Mouse (Mus musculus) hindbrain, embryonic 12.5 days (tissue): Measurements from ENCODE around the gene Rae1. TPM values are rescaled to one million over a fixed set of nuclear protein-coding genes. Genes with fewer than 3 reads are reported as not detected.

Source experiments
- ATAC-seq: fragments of 200-750 bp; cut with Nextera tagmentation; 2 replicates; pipeline ENCODE4 v1.8.0; 2017; ENCODE audit warnings: moderate TSS enrichment; ENCODE audit not compliant: low FRiP score
- H3K27ac ChIP-seq: fragments of 300-500 bp; sonication (generic); 2 replicates; pipeline ENCODE4 v1.5.1; 2016; ENCODE audit warnings: mild to moderate bottlenecking
- H3K27me3 ChIP-seq: fragments of 300-500 bp; sonication (generic); 2 replicates; pipeline ENCODE4 v1.6.1; 2016; ENCODE audit warnings: mild to moderate bottlenecking
- H3K36me3 ChIP-seq: fragments of 300-500 bp; sonication (generic); 2 replicates; pipeline ENCODE4 v1.6.1; 2016; ENCODE audit warnings: mild to moderate bottlenecking
- H3K4me1 ChIP-seq: fragments of 300-500 bp; sonication (generic); 2 replicates; pipeline ENCODE4 v1.6.1; 2016
- H3K4me2 ChIP-seq: fragments of 300-500 bp; sonication (generic); replicated peaks from 2 replicates; pipeline ENCODE4 v1.6.1; 2016; ENCODE audit warnings: mild to moderate bottlenecking
- H3K4me3 ChIP-seq: fragments of 300-500 bp; sonication (generic); 2 replicates; pipeline ENCODE4 v1.5.1; 2016; ENCODE audit warnings: mild to moderate bottlenecking
- H3K9ac ChIP-seq: fragments of 300-500 bp; sonication (generic); 2 replicates; pipeline ENCODE4 v1.6.1; 2016; ENCODE audit warnings: mild to moderate bottlenecking, moderate library complexity
- H3K9me3 ChIP-seq: fragments of 300-500 bp; sonication (generic); replicated peaks from 2 replicates; pipeline ENCODE4 v1.6.1; 2016; ENCODE audit warnings: mild to moderate bottlenecking
- WGBS: fragments of 180-500 bp; shearing (Covaris S2); methylation state at CpG from one replicate; pipeline ENCODE4 v1.1.7; 2016; 5-methylcytosine and 5-hydroxymethylcytosine counted together
- polyA plus RNA-seq: library from polyadenylated mRNA; unstranded; fragments of >200 nt; fragmentation: Nextera tagmentation; extraction: Ambion mirVana; gene quantifications from 2 replicates; pipeline ENCODE4 v1.2.1, GENCODE M21; 2016

The Rae1 gene
- polyA plus RNA-seq, 1 experiment from 2014 or later = 126 TPM

DNA sequence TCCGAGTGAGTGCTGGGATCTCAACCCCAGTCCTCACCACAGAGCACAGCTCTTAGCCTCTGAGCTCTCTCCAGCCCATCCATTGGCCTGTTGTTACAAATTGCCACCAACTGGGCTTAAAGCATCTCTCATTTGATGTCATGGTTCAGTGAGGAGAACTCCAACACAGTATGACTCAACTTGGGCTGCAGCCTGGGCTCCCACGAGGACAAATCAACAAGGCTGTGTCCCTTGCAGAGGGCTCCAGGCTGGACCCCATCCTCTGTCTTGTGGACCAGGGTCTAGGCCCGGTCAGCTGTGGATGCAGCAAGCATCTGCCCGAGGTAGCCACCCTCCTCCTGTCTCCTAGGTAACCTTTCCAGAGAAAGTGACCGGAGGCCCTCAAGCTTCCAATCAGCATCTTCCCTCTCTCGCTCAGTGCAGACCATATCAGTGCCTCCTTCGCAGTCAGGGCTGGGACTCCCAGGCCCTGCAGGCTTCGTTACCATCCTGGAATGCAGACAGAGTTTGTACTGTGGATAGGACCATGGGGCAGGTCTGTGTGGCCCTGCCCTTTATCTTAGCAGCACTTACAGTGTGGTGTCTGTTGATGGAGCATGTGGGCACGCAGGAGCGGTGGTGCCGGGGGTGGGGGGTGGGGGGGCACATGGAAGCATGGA lies 42.7 kb downstream of the Rae1 start:
- Histone ChIP-seq H3K9me3 (no peaks in the 10 kb centered on the region), H3K27me3 (0 out of 2 replicates have a peak, but pooled peaks cover 2% of the 10 kb centered on the region), H3K4me1 (peaks cover 6% of the 10 kb centered on the region), H3K4me3 (no peak overlapping the region), H3K36me3 (no peaks in the 10 kb centered on the region), H3K27ac (no peak overlapping the region), H3K4me2 (no peak overlapping the region), H3K9ac (no peak overlapping the region)
- 63% methylated on average over 11 of the region's 11 CpGs for WGBS
- no peak for ATAC-seq

DNA sequence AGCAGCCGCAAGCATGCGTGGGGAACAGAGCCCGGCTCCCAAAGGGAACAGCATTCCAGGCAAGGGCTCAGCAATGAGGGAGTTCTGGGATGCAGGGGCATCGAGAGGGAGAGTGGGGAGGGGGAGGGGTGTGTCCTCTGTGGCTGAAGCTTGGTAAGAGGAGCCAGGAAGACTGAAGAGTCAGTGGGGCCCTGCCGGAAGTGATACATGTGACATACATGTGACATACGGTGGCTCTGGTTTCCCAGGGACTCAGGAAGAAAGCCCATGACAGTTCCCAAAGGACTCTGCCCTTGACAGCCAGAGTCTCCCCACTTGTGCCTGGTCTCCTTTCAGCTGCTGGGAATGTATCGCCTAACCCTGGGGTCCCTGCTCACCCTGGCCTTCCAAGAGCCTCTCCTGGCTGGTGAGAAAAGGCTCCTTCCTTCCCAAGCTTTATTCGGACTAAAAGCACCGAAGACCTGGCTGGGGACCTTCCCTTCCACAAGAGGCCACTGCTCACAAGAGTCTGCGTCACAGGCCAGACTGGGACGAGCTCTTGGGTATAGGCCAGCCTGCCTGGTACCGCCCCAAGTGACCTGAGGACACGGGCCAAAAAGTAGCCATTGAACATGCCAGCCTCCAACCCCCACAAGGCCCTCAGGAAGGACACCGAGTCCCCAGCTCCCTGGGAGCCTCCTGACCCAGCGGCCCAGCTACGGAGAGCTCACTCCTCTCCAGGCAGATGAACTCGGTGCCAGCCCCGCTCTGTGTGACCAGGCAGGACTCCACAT lies 44.5 kb downstream of the Rae1 start:
- H3K4me1 ChIP-seq = peaks cover 6% of the 10 kb centered on the region
- no peak overlapping the region for H3K4me3 ChIP-seq
- H3K27ac ChIP-seq = no peak overlapping the region
- H3K36me3 ChIP-seq = no peaks in the 10 kb centered on the region
- no peak overlapping the region for H3K9ac ChIP-seq
- WGBS = 81% methylated on average over 18 of the region's 18 CpGs
- H3K27me3 ChIP-seq = 0 out of 2 replicates have a peak, but pooled peaks cover 2% of the 10 kb centered on the region
- H3K9me3 ChIP-seq = no peaks in the 10 kb centered on the region
- ATAC-seq = no peak
- H3K4me2 ChIP-seq = no peak overlapping the region

DNA sequence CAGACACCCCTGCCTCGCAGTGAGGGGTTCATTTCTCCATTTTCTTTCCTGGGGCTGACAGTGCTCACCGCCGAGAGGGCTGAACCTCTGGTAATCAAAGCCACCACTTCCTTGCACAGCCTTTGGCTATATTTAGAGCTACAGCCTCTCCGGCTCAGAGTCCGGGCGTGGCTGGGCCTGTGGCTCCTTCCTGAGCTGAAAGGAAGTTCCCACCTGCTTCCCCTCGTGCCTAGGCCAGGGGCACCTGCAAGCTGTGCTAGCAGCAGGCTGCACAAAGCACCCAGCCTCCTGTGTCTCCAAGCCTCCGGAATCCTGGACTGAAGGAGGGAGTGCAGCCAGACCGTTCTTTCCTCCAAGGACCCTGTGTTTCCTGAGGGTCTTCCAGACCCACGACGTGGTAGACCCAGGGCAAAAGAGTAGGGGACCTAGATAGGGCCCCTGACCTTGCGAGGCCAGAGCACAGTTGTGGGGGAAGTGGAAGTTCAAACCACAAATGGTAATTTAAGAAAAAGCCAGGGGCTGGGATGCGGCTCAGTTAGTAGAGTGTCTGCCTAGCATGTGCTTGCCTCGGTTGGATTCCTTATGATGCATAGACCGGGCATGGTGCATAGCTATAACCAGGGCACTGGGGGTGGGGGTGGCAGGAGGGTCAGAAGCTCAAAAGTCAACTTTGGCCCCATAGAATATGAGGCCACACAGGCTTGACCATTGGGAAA lies 46.8 kb downstream of the Rae1 start:
- 67% methylated on average over 15 of the region's 15 CpGs for WGBS
- H3K4me1 ChIP-seq = peaks cover 17% of the 10 kb centered on the region
- ATAC-seq = no peak
- H3K9ac ChIP-seq = no peak overlapping the region
- no peaks in the 10 kb centered on the region for H3K36me3 ChIP-seq
- no peak overlapping the region for H3K4me3 ChIP-seq
- H3K9me3 ChIP-seq = no peaks in the 10 kb centered on the region
- H3K27ac ChIP-seq = no peak overlapping the region
- 0 out of 2 replicates have a peak, but pooled peaks cover 2% of the 10 kb centered on the region for H3K27me3 ChIP-seq
- no peak overlapping the region for H3K4me2 ChIP-seq

DNA sequence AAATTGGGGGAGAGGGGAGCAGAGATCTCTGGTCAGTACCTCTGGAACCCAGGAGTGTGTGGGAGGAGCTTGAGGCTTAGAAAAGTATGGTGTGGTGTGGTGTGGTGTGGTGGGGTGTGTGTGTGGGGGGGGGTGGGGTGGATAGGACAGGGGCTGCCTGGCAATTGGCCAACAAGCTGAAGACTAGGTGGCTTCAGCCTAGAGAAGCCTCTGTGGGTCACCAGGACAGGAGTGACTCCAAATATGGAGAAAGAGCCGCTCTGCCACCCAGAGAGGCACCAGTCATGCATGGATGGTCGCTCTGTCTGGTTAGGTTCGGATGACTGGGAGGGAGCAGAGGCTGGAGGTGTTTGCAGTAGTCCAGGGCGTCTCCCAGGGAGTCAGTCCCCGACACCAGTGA lies 47.6 kb downstream of the Rae1 start:
- no peak for ATAC-seq
- Histone ChIP-seq H3K36me3 (no peaks in the 10 kb centered on the region), H3K4me2 (no peak overlapping the region), H3K4me3 (no peak overlapping the region), H3K4me1 (peaks cover 14% of the 10 kb centered on the region), H3K27me3 (0 out of 2 replicates have a peak, but pooled peaks cover 2% of the 10 kb centered on the region), H3K27ac (no peak overlapping the region), H3K9ac (no peak overlapping the region), H3K9me3 (no peaks in the 10 kb centered on the region)
- WGBS = 50% methylated on average over 5 of the region's 5 CpGs

DNA sequence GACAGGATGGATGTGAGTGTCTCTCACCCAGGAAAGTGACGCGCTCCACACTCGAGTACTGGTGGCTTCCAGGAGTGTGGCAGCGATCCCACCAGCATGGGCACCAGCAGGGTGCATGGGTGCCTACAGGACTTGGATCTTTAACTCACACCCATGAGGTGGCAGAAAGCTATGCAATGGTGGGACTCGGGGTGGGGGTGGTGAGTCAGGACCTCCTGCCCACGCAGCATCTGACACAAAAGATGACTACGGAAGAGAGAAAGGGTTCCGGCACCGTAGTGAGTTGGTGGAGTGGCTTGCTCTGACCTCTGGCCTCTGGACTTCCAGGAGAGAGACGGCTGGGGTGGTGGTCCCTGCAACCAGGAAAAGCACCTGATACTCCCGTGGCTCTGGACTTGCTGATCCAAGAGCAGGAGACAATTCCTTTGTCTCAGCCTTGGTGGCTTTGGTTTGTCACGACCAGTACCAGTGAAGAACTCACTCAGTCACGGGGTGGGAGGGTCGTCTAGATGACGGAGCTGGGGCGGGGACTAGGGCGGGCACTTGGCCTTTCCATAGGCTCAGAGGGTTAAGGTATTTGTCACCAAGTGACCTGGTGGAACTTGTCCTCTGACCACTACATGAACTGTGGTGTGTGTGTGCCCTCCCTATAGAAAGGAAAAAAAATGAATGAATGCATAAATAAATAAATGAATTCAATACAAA lies 48.3 kb downstream of the Rae1 start:
- H3K4me2 ChIP-seq = no peak overlapping the region
- H3K4me1 ChIP-seq = peaks cover 11% of the 10 kb centered on the region
- 42% methylated on average over 17 of the region's 17 CpGs for WGBS
- H3K27me3 ChIP-seq = 0 out of 2 replicates have a peak, but pooled peaks cover 2% of the 10 kb centered on the region
- H3K36me3 ChIP-seq = no peaks in the 10 kb centered on the region
- no peak overlapping the region for H3K4me3 ChIP-seq
- H3K9ac ChIP-seq = no peak overlapping the region
- H3K27ac ChIP-seq = no peak overlapping the region
- no peaks in the 10 kb centered on the region for H3K9me3 ChIP-seq
- no peak for ATAC-seq

DNA sequence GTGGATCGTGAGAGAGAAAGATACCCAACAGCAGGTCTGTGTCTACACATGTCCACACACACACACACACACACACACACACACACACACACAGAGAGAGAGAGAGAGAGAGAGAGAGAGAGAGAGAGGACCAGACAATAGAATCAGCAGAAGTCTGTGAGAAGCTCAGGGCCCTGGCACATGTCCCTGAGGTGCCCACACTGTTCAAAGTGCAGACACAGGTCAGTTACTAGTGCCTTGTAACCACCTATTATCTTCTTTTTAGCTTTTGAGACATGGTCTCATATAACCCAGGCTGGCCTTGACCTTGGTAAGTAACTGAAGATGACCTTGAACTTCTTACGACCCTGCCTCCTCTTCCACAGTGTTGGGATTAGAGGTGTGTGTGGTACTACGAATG lies 49.3 kb downstream of the Rae1 start:
- WGBS = 77% methylated on average over 3 of the region's 3 CpGs
- no peak overlapping the region for H3K9ac ChIP-seq
- ATAC-seq = no peak

DNA sequence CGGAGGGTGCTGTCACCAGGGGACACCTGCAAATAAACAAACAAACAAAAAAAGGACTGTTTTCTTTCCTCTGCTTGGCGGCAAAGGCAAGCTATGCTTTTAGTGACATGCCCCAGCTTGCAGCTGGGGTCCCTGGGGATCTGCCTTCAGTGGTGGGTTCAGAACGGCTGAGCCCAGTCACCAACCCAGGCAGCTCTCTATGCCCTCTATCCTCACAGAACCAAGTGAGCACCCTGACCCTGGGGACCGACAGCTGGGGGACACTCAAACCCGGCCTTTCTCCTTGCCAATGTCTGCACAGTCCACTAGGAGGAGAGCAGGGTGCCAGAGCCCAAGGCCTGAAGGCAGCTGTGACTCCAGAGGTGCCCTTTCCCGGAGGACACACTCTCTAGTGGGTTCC lies 49.9 kb downstream of the Rae1 start:
- no peaks in the 10 kb centered on the region for H3K36me3 ChIP-seq
- H3K9ac ChIP-seq = no peak overlapping the region
- no peak for ATAC-seq
- no peak overlapping the region for H3K27ac ChIP-seq
- H3K4me3 ChIP-seq = no peak overlapping the region
- H3K27me3 ChIP-seq = 0 out of 2 replicates have a peak, but pooled peaks cover 2% of the 10 kb centered on the region
- no peak overlapping the region for H3K4me2 ChIP-seq
- no peaks in the 10 kb centered on the region for H3K9me3 ChIP-seq
- H3K4me1 ChIP-seq = peaks cover 11% of the 10 kb centered on the region
- 47% methylated on average over 6 of the region's 6 CpGs for WGBS

More for the DNA sequence above, 49.3 kb downstream of the Rae1 start:
- Histone ChIP-seq H3K27me3 (0 out of 2 replicates have a peak, but pooled peaks cover 2% of the 10 kb centered on the region), H3K4me1 (peaks cover 11% of the 10 kb centered on the region), H3K9me3 (no peaks in the 10 kb centered on the region), H3K27ac (no peak overlapping the region), H3K36me3 (no peaks in the 10 kb centered on the region), H3K4me2 (no peak overlapping the region), H3K4me3 (no peak overlapping the region)

DNA sequence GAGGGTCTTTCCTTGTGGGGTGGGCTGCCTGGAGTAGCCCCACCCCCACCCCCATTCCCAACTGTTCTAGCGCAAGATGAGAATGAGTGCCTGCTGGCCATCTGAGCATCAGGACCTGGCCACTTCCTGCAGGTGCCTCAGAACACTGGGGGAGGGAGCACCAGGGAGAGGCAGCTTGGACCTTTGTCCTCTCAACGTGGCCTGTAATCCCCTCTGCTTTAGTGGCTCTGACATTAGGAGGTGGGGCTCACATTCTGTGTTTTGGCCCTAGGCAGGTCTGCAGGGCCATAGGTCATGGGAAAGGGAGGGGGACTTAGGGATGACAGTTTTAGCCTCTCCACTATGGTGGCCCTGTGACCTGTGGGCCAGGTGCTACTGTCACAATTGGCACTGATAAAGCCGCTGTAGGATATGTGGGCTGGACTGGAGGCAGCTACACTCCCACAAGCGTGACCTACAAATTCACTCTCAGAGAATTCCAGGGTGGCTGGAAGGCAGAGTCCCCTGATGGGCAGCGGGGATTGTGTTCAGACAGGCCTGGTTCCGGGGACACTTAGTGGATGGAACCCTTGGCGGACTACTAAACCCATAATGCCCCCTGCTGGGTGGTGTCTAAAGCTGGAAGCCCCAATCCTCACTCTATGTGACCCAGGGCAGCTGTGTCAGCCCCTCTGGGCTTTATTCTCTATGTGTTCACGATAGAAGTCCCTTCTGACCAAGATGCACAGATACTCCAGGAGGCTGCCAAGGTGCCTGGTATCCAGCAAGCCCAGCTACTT lies 50.9 kb downstream of the Rae1 start:
- Histone ChIP-seq H3K4me1 (peaks cover 11% of the 10 kb centered on the region), H3K36me3 (no peaks in the 10 kb centered on the region), H3K4me3 (no peak overlapping the region), H3K27ac (no peak overlapping the region), H3K4me2 (no peak overlapping the region), H3K9ac (no peak overlapping the region), H3K9me3 (no peaks in the 10 kb centered on the region), H3K27me3 (0 out of 2 replicates have a peak, but pooled peaks cover 2% of the 10 kb centered on the region)
- no peak for ATAC-seq
- WGBS = 40% methylated on average over 8 of the region's 8 CpGs

DNA sequence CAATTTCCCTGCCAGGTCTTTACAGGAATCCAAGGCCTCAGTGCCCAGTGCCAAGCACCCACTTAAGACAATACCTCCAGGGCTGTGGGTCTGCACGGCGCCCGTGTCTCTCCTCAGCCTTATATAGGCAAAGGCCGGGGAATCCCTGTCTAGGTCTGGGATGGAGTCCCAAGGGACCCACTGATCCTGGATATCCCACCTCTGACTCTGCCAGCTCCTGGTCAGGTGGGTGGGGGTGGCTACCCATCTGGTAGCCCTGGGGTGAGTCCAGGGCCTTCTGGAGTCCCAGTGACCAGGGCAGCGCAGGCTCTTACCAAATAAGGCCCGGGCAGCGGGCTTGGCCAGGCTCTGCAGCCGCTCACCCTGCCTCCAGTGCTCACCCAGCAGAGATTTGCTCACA lies 53.0 kb downstream of the Rae1 start:
- WGBS = 91% methylated on average over 8 of the region's 8 CpGs
- peaks cover 3% of the 10 kb centered on the region; the same call in 1 of the 2 replicates for H3K27me3 ChIP-seq
- H3K27ac ChIP-seq = no peak overlapping the region
- no peak overlapping the region for H3K9ac ChIP-seq
- no peak overlapping the region for H3K4me3 ChIP-seq
- H3K4me2 ChIP-seq = no peak overlapping the region
- H3K9me3 ChIP-seq = no peaks in the 10 kb centered on the region
- ATAC-seq = no peak
- H3K36me3 ChIP-seq = no peaks in the 10 kb centered on the region
- peaks cover 14% of the 10 kb centered on the region for H3K4me1 ChIP-seq

DNA sequence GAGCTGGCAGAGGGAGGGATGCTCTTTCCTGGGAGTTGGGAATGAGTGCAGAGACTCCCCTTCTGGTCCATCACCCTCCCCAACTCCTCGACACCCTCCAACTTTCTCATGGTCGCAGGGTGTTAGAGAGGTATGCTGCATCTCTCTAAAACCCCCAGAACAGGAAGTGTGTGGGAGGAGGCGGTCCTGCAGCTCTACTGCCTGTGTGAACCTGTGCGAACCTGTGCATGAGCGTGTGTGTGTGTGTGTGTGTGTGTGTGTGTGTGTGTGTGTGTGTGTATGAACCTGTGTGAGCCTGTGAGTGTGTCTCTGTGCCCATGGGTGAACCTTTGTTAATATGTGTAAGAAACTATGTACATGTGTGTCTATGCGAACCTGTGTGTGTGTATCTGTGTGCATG lies 53.9 kb downstream of the Rae1 start:
- ATAC-seq = no peak

DNA sequence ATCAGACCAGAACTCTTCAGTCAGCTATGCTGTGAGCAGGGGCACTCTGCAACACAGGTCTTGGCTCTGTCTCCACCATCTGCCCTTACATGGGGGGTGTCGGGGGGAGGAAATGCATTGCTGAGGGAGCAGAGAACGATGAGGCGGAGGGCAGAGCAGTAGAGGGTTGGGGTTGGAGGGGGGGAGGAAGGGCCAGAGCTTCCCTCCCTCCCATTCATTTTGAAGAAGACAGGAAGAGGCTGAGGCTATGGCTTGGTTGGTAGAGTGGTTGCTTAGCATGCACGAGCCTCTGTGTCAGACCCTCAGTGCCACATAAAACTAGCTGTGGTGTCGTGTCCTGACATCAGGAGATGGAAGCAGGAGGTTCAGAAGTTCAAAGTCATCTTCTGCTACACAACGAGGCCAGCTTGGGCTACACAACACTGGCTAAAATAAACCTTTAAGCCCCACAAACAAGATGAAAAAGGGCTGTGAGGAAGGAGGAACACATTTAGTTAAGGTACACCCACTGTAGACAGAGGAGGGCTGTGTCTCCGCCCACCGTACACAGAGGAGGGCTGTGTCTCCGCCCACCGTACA lies 56.5 kb downstream of the Rae1 start:
- Histone ChIP-seq H3K9ac (no peak overlapping the region), H3K4me1 (peaks cover 15% of the 10 kb centered on the region), H3K4me3 (no peak overlapping the region), H3K9me3 (no peaks in the 10 kb centered on the region), H3K36me3 (no peaks in the 10 kb centered on the region), H3K4me2 (no peak overlapping the region), H3K27me3 (peaks cover 3% of the 10 kb centered on the region; the same call in 1 of the 2 replicates), H3K27ac (no peak overlapping the region)
- WGBS = 80% methylated on average over 10 of the region's 10 CpGs
- no peak for ATAC-seq

More for the DNA sequence above, 53.9 kb downstream of the Rae1 start:
- Histone ChIP-seq H3K4me2 (no peak overlapping the region), H3K9me3 (no peaks in the 10 kb centered on the region), H3K9ac (no peak overlapping the region), H3K27me3 (peaks cover 3% of the 10 kb centered on the region; the same call in 1 of the 2 replicates), H3K36me3 (no peaks in the 10 kb centered on the region), H3K4me3 (no peak overlapping the region), H3K4me1 (peaks cover 20% of the 10 kb centered on the region), H3K27ac (no peak overlapping the region)
- 79% methylated on average over 6 of the region's 6 CpGs for WGBS
